22 mouse cellular contexts compared by ENCODE assay signal in the genomic region with DNA sequence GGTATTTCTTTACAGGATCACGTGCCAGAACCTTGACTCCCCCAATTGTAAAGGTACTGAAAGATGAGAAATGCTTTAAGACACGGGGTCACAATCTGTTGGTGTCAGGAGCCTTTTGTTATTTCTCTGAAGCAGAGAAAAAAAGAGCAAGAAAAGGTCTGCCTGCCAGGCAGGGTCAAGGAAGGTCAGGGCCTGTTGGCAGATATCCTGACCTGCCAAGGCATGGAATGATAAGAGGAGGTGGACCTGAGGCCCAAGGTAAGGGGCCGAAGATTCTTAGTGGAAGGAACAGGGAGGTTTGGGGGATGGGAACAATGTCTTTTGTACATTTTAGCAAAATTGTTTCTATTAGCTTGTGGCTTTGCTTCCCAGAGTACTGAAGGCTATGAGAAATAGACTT. TPM values are rescaled to one million over a fixed set of nuclear protein-coding genes. Genes with fewer than 3 reads are reported as not detected.
"Had no signal": no experiment of that assay in that cellular context is flagged by ENCODE, and none has a peak within 500 bp of the region (broad histone marks: within the 10 kb centered on the region; RNA-seq: fewer than 3 reads in every experiment).

No protein-coding gene starts in this region.

- H3K27ac ChIP-seq: midbrain, embryonic 10.5 days; midbrain, embryonic 12.5 days; neural tube, embryonic 13.5 days; neural tube, embryonic 15.5 days; stomach, embryonic 15.5 days; stomach, postnatal 0 days had no signal

- DNase-seq: lung, adult 18-20 months; lung, embryonic 14.5 days; lung, postnatal 10 days; lung, postnatal 4 days; midbrain, embryonic 14.5 days; retina, postnatal 1 day; right cerebral cortex, adult 18-20 months; thymus, adult 2 months; thymus, postnatal 25 days; thymus, postnatal 4 days had no signal

- ATAC-seq: midbrain, embryonic 16.5 days had no signal

- H3K27me3 ChIP-seq: neural tube, embryonic 13.5 days; neural tube, embryonic 15.5 days; stomach, embryonic 15.5 days had no signal

- H3K9ac ChIP-seq: lung, embryonic 14.5 days; midbrain, embryonic 12.5 days; neural tube, embryonic 13.5 days; neural tube, embryonic 15.5 days; stomach, embryonic 15.5 days had no signal

- H3K9me3 ChIP-seq: midbrain, embryonic 10.5 days; midbrain, embryonic 12.5 days; neural tube, embryonic 13.5 days; neural tube, embryonic 15.5 days; stomach, embryonic 15.5 days had no signal

- H3K4me3 ChIP-seq: midbrain, embryonic 10.5 days; midbrain, embryonic 12.5 days; myocyte; neural tube, embryonic 13.5 days; neural tube, embryonic 15.5 days; stomach, embryonic 15.5 days had no signal

- H3K36me3 ChIP-seq: midbrain, embryonic 10.5 days; midbrain, embryonic 12.5 days; neural tube, embryonic 13.5 days; neural tube, embryonic 15.5 days; stomach, embryonic 15.5 days had no signal

- H3K4me2 ChIP-seq: lung, embryonic 14.5 days; midbrain, embryonic 12.5 days; neural tube, embryonic 13.5 days; neural tube, embryonic 15.5 days; stomach, embryonic 15.5 days had no signal

RNA-seq across cellular contexts. Expression of gene Itgb6, which starts 13.8 kb away (rescaled TPM):
- total RNA-seq: megakaryocyte, adult 5-6 weeks; megakaryocyte-erythroid progenitor cell, adult 5-6 weeks had no signal
- polyA plus RNA-seq: midbrain, embryonic 14.5 days; midbrain, embryonic 16.5 days; spleen, adult 2 months; testis, adult 2 months had no signal
